Mouse (Mus musculus) brain, embryonic 14.5 days (tissue): ENCODE data around the gene Mybph. TPM values are rescaled to one million over a fixed set of nuclear protein-coding genes. Genes with fewer than 3 reads are reported as not detected.

Source experiments
- DNase-seq: peaks from one replicate; pipeline ENCODE4 v3.0.0-alpha.2; 2011; ENCODE audit warnings: low read depth
- CTCF ChIP-seq: fragments of 200-500 bp; IDR thresholded peaks from 2 replicates; pipeline ENCODE4 v1.5.1; 2012; ENCODE audit warnings: inconsistent platforms, mild to moderate bottlenecking, moderate library complexity, borderline replicate concordance; ENCODE audit not compliant: insufficient read depth, insufficient read length; ENCODE audit errors: extremely low read depth
- POLR2A ChIP-seq: fragments of 200-500 bp; IDR thresholded peaks from 2 replicates; pipeline ENCODE4 v1.6.1; 2012; ENCODE audit warnings: mild to moderate bottlenecking, inconsistent platforms, borderline replicate concordance; ENCODE audit not compliant: poor library complexity, insufficient read depth, insufficient read length, severe bottlenecking; ENCODE audit errors: extremely low read depth
- polyA plus RNA-seq: library from polyadenylated mRNA; depleted of rRNA; stranded (reverse); fragments of >200 nt; gene quantifications from 2 replicates; pipeline ENCODE4 v1.2.3, GENCODE M21; 2012

Gene Mybph
- polyA plus RNA-seq, 1 experiment: 0.98 TPM

- DNase-seq: no peak
- TF ChIP-seq POLR2A (no peak), CTCF (no peak)
Measured at GRCm38 (mm10) chr1:134200998-134201686, 7.9 kb downstream of the Mybph start.

DNA sequence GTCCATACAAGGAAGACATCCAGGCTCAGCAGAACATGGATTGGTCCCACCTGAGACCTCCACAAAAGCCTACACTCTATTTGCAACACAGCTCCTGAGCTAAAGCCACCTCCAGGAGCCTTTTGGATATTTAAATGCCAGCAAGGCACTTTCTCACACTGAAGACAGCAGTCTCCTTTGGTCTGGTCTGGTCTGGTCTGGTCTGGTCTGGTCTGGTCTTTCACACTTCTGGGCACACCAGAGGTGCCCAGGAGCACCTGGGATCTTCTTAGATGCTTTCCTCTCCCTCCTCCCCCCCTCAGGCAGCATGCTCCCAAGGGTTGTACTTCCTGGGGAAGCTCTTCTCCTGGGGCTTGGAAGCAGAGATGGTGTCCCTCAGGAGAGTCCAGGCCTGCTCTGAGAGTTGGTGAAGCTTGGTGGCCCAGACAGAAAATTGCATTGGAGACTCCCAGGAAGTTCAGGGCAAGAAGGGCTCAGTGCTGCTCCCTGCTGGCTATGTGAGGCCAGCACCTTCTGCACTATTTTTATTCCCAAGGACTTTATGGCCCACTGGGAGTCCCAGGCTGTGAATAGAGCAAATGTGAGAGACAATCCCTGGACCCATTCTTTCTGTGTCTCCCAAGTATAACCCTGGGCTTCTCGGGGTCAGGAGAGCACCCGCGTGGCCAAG is 8.6 kb downstream of the Mybph start:
- DNase-seq: peak; percentile 49
- TF ChIP-seq POLR2A: no peak
- TF ChIP-seq CTCF: peak; percentile 70

GRCm38 (mm10) chr1:134204230-134204629 is 11.0 kb downstream of the Mybph start:
- TF ChIP-seq POLR2A (no peak), CTCF (no peak)
- peak; percentile 71 for DNase-seq

DNA sequence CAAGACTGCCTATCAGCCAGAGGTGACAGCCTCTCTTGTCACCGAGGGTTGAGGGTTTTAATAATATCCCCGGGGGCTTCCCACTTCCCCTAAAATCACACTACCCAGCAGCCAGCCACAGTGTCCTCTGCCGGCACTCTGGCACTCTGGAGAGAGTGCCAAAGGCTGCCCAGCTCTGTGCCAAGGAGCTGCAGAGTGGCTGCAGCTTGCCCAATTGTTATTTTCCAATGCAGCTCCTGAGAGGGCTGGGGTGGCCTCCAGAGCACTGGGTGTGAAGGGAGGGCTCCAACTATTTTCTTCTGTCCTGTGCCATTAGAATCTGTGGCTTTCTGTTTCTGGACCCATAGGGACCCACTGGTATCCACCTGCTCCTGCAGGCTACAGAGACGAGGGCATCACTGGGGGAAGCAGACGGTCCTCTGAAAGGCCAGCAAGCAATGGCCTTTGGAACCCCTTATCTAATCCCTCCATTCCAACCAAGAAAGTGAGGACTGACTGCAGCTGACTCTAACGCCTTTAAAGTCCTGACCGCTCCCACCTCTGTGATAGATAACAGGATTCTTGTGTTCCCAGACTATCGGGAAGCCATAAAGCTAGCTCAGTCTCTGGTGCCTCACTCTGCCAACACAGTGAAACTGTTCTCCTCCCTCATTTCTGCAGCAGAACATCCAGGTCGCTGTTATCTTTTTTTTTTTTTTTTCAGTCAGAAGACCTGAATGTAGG is 12.2 kb downstream of the Mybph start:
- DNase-seq: peak; percentile 47
- TF ChIP-seq CTCF: no peak
- TF ChIP-seq POLR2A: no peak

DNA sequence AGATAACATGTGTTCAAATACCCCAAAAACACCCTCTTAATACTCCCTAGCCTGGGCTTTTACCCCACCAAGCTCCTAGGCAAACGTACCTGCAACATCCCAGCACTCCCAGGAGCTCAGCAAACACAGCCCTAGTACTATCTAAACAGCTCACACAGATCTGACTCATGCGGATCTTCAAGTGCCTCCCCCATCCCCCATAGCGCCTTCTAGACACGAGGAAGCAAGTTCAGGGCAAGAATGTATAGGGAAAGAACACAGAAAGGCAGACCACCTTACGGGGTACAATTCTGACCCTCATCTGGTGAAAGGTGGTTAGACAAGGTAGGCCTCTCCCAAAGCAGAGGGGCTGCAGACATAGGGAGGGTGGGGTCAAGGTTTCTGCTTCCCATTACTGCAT is 12.8 kb downstream of the Mybph start:
- no peak for TF ChIP-seq POLR2A
- TF ChIP-seq CTCF: no peak
- DNase-seq: no peak

- TF ChIP-seq CTCF (no peak), POLR2A (no peak)
- no peak for DNase-seq
Measured at GRCm38 (mm10) chr1:134210179-134210755, 17.0 kb downstream of the Mybph start.

GRCm38 (mm10) chr1:134211043-134211442 is 17.8 kb downstream of the Mybph start:
- DNase-seq: no peak
- TF ChIP-seq CTCF (no peak), POLR2A (no peak)

DNA sequence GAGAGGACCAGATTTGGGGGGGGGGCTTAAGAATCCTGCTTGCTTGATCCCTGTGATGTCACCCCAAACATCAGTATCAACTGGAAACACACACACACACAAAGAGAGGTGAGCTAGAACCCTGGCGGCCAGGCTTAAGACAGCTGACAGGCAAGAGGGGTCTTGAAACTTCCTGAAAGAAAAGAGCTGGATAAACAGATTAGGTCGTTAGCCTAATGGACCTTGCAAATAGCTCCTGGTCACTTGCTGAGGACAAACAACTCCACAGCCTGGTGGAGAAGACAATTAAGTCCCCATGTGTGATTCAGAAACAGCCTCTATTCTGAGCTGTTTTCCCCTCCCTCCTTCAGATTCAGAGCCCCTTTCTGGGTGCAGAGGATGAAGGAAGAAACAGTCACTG is 18.4 kb downstream of the Mybph start:
- no peak for TF ChIP-seq POLR2A
- TF ChIP-seq CTCF: no peak
- DNase-seq: no peak

GRCm38 (mm10) chr1:134212351-134212750 is 19.1 kb downstream of the Mybph start:
- DNase-seq: no peak
- TF ChIP-seq POLR2A (no peak), CTCF (no peak)

- no peak for TF ChIP-seq CTCF
- no peak for TF ChIP-seq POLR2A
- DNase-seq: no peak
Measured at GRCm38 (mm10) chr1:134213405-134213804, 20.2 kb downstream of the Mybph start.

DNA sequence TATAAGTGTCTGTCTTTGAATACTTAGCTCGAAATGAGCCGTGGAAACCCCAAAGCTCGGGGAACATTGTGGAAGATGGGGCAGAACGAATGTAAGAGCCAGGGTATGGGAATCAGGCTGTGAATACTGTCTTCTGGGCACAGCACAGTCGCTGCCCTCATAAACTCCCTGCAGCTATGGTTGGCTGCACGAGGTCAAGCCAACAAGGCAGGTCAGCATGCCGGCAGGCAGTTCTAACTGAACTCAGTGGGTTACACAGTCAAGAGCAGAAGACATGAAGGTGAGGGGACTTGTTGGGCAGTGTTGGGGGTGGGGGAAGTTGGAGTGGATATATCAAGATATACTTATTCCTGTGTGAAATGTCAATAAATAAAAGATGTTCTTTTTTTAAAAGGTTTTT is 21.8 kb downstream of the Mybph start:
- DNase-seq: no peak
- TF ChIP-seq POLR2A: no peak
- no peak for TF ChIP-seq CTCF
